Mouse (Mus musculus) forebrain, embryonic 13.5 days (tissue): ENCODE measurements around the gene Dpm2. TPM values are rescaled to one million over a fixed set of nuclear protein-coding genes. Genes with fewer than 3 reads are reported as not detected.

Source experiments
- polyA plus RNA-seq: library from polyadenylated mRNA; unstranded; fragments of >200 nt; fragmentation: Nextera tagmentation; extraction: Ambion mirVana; gene quantifications from 2 replicates; pipeline ENCODE4 v1.2.1, GENCODE M21; 2015

The Dpm2 gene
- polyA plus RNA-seq, 1 experiment from 2014 or later, result 129 TPM

Other genes starting within 250 kb of the Dpm2 start
- gene Ciz1, start 218.5 kb upstream of the Dpm2 start, polyA plus RNA-seq, result 49.0 and 52.4 TPM in 2 replicates
- 13.7 and 20.2 TPM in 2 replicates for gene Dnm1, start 217.5 kb upstream of the Dpm2 start, polyA plus RNA-seq
- 59.6 and 60.4 TPM in 2 replicates for gene 1110008P14Rik, start 188.9 kb upstream of the Dpm2 start, polyA plus RNA-seq
- 0.20 TPM in 1 of 2 replicates, not detected in the other for gene Lcn2, start 182.6 kb upstream of the Dpm2 start, polyA plus RNA-seq
- gene Ptges2, start 175.0 kb upstream of the Dpm2 start, polyA plus RNA-seq, result 28.5 and 30.1 TPM in 2 replicates
- gene Naif1, start 120.4 kb upstream of the Dpm2 start, polyA plus RNA-seq, result 5.4 and 5.6 TPM in 2 replicates
- 37.4 and 42.4 TPM in 2 replicates for gene Slc25a25, start 119.4 kb upstream of the Dpm2 start, polyA plus RNA-seq
- gene Fam102a, start 35.5 kb upstream of the Dpm2 start, polyA plus RNA-seq, result 4.5 and 5.2 TPM in 2 replicates
- 1.7 and 3.4 TPM in 2 replicates for gene Pip5kl1, start 3.9 kb downstream of the Dpm2 start, polyA plus RNA-seq
- gene 9430097D07Rik, start 4.8 kb downstream of the Dpm2 start, polyA plus RNA-seq, result 0.18 and 0.39 TPM in 2 replicates
- 14.5 and 16.5 TPM in 2 replicates for gene St6galnac4, start 16.2 kb downstream of the Dpm2 start, polyA plus RNA-seq
- 10.0 and 10.8 TPM in 2 replicates for gene St6galnac6, start 28.9 kb downstream of the Dpm2 start, polyA plus RNA-seq
- gene Ak1, start 50.9 kb downstream of the Dpm2 start, polyA plus RNA-seq, result 48.8 and 48.9 TPM in 2 replicates
- 20.4 and 21.2 TPM in 2 replicates for gene Eng, start 75.7 kb downstream of the Dpm2 start, polyA plus RNA-seq
- 14.2 and 15.7 TPM in 2 replicates for gene Fpgs, start 133.3 kb downstream of the Dpm2 start, polyA plus RNA-seq
- gene Cdk9, start 142.2 kb downstream of the Dpm2 start, polyA plus RNA-seq, result 90.3 and 99.9 TPM in 2 replicates
- gene Sh2d3c, start 150.2 kb downstream of the Dpm2 start, polyA plus RNA-seq, result 23.5 and 29.2 TPM in 2 replicates
- 1.6 and 2.5 TPM in 2 replicates for gene 6330409D20Rik, start 170.2 kb downstream of the Dpm2 start, polyA plus RNA-seq
- gene Tor2a, start 186.4 kb downstream of the Dpm2 start, polyA plus RNA-seq, result 55.8 and 62.2 TPM in 2 replicates
- 0.43 and 0.48 TPM in 2 replicates for gene Ttc16, start 204.8 kb downstream of the Dpm2 start, polyA plus RNA-seq
- 4.6 and 5.4 TPM in 2 replicates for gene Ptrh1, start 204.9 kb downstream of the Dpm2 start, polyA plus RNA-seq
- 0.45 and 1.4 TPM in 2 replicates for gene Cfap157, start 213.6 kb downstream of the Dpm2 start, polyA plus RNA-seq